Mouse (Mus musculus) G1E (cell line): ENCODE data around the gene Htra3. TPM values are rescaled to one million over a fixed set of nuclear protein-coding genes. Genes with fewer than 3 reads are reported as not detected.

Source experiments
- ATAC-seq: 2 replicates; pipeline ENCODE4 v1.8.0; 2016; ENCODE audit warnings: mild to moderate bottlenecking; ENCODE audit not compliant: insufficient number of reproducible peaks, poor library complexity, low FRiP score, severe bottlenecking; ENCODE audit errors: extremely low read depth
- DNase-seq: peaks from one replicate; pipeline ENCODE4 v3.0.0; 2012; ENCODE audit warnings: low spot score
- H3K27me3 ChIP-seq: 2 replicates; pipeline ENCODE4 v1.6.1; 2012; ENCODE audit warnings: mild to moderate bottlenecking, low read length, inconsistent platforms; ENCODE audit not compliant: insufficient read depth
- H3K36me3 ChIP-seq: replicated peaks from 2 replicates; pipeline ENCODE3; 2012; ENCODE audit warnings: mild to moderate bottlenecking, inconsistent platforms
- H3K4me1 ChIP-seq: 2 replicates; pipeline ENCODE4 v1.6.1; 2012; ENCODE audit warnings: low read depth, low read length, inconsistent platforms, mixed read lengths; ENCODE audit not compliant: insufficient read depth
- H3K4me3 ChIP-seq: 2 replicates; pipeline ENCODE4 v1.5.1; 2012; ENCODE audit warnings: low read depth, mild to moderate bottlenecking, inconsistent platforms, low read length, moderate library complexity, mixed read lengths
- H3K9me3 ChIP-seq: replicated peaks from 2 replicates; pipeline ENCODE4 v1.6.1; 2012; ENCODE audit warnings: inconsistent platforms
- CTCF ChIP-seq: IDR thresholded peaks from 2 replicates; pipeline ENCODE4 v1.5.1; 2012; ENCODE audit warnings: low read depth, low read length, inconsistent platforms, mixed read lengths
- GATA1 ChIP-seq: IDR thresholded peaks from 2 replicates; pipeline ENCODE4 v1.6.1; 2012; ENCODE audit warnings: borderline replicate concordance, low read length, inconsistent platforms, mixed read lengths
- GATA2 ChIP-seq: IDR thresholded peaks from 2 replicates; pipeline ENCODE4 v1.6.1; 2012; ENCODE audit warnings: low read depth, low read length, inconsistent platforms, borderline replicate concordance
- POLR2AphosphoS5 ChIP-seq: IDR thresholded peaks from 2 replicates; pipeline ENCODE4 v1.6.1; 2012; ENCODE audit warnings: low read depth, low read length, inconsistent platforms; ENCODE audit not compliant: insufficient replicate concordance
- TAL1 ChIP-seq: conservative IDR thresholded peaks from 2 replicates; pipeline ENCODE4 v1.6.1; 2012; ENCODE audit warnings: low read depth, low read length, inconsistent platforms, mixed read lengths
- polyA plus RNA-seq: library from polyadenylated mRNA; stranded (reverse); fragments of >175 nt; gene quantifications from 2 replicates; pipeline ENCODE4 v1.2.3, GENCODE M21; 2012
- total RNA-seq, 2 experiments: library from RNA; stranded (forward) in 1 of 2; stranded (reverse) in 1 of 2; fragments of 200-1000 nt in 1 of 2; fragments of >200 nt in 1 of 2; fragmentation: Nextera tagmentation in 1 of 2; gene quantifications; 2 replicates each; pipeline ENCODE4 v1.2.3; 2014 to 2017

Gene Htra3
- total and polyA plus RNA-seq, 3 experiments = not detected

- Histone ChIP-seq H3K36me3 (no peaks in the 10 kb centered on the region), H3K4me1 (no peaks in the 10 kb centered on the region), H3K4me3 (no peak overlapping the region), H3K9me3 (no peaks in the 10 kb centered on the region), H3K27me3 (peaks cover 16% of the 10 kb centered on the region; the same call in 1 of the 2 replicates)
- TF ChIP-seq TAL1 = no peak
- DNase-seq (no peak), ATAC-seq (no peak)
These were observed 37.9 kb upstream of the Htra3 start for GRCm38 (mm10) chr5:35717455-35717854.

- Histone ChIP-seq H3K27me3 (peaks cover 18% of the 10 kb centered on the region; the same call in 1 of the 2 replicates), H3K9me3 (no peaks in the 10 kb centered on the region), H3K4me3 (no peak overlapping the region), H3K36me3 (no peaks in the 10 kb centered on the region), H3K4me1 (no peaks in the 10 kb centered on the region)
- peak; percentile 34; the same call in 1 of the 2 replicates for ATAC-seq
- 0 out of 2 replicates have a peak, but pooled peaks have one; percentile 10 for TF ChIP-seq CTCF
- TF ChIP-seq TAL1 = no peak
- no peak for TF ChIP-seq GATA2
- peak; percentile 19 for DNase-seq
These were observed 34.2 kb upstream of the Htra3 start for GRCm38 (mm10) chr5:35713649-35714354.

GRCm38 (mm10) chr5:35712517-35712916 lies 32.9 kb upstream of the Htra3 start:
- peaks cover 16% of the 10 kb centered on the region; the same call in 1 of the 2 replicates for H3K27me3 ChIP-seq
- H3K9me3 ChIP-seq = no peaks in the 10 kb centered on the region
- DNase-seq (no peak), ATAC-seq (no peak)
- no peak for TF ChIP-seq GATA2
- TF ChIP-seq POLR2AphosphoS5 = no peak
- no peak for TF ChIP-seq GATA1
- TF ChIP-seq CTCF = no peak
- no peak overlapping the region for H3K4me3 ChIP-seq
- H3K4me1 ChIP-seq = no peaks in the 10 kb centered on the region
- no peaks in the 10 kb centered on the region for H3K36me3 ChIP-seq

DNA sequence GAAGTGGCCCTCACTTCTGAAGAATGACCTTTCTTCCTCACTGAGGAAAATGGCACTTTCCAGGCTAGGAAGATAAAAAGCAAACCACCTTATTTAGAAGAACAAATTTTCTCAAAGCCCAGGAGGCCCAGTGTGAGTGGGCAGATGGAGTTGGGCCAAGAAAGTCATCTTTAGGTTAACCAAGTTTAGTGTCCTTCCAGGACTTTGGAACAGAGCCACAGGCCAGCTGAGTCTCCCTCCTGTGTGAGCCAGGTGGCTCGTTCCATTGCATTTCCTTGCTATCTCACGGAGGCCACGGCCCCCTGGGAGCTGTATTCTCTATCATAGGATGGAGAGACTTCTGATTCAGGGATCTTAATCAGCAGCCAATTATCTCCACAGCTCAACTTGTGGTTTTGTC lies 31.3 kb upstream of the Htra3 start:
- TF ChIP-seq POLR2AphosphoS5 (no peak), TAL1 (no peak), GATA2 (no peak), GATA1 (no peak), CTCF (no peak)
- ATAC-seq (no peak), DNase-seq (no peak)
- Histone ChIP-seq H3K4me1 (no peaks in the 10 kb centered on the region), H3K9me3 (no peaks in the 10 kb centered on the region), H3K27me3 (peaks cover 13% of the 10 kb centered on the region; the same call in 1 of the 2 replicates), H3K4me3 (no peak overlapping the region), H3K36me3 (no peaks in the 10 kb centered on the region)

DNA sequence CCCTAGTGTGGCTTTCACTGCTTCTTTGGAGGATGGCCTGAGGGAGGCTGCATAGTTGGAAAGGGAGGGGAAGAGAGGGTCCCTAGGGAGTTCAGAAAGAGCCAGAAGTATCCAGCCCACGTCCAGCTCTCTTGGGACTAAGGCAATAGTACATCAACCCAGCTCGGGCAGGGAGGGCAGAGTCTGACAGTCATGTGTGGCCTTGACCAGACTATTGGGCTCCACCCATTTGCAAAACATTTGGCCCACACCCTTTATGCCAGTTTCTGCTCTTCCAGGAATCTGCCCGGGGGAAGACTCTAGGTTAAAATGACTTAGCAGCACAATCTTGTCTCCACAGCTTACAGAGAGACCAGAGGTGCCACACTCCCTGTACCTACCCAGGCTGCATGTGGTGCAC lies 30.9 kb upstream of the Htra3 start:
- H3K9me3 ChIP-seq = no peaks in the 10 kb centered on the region
- TF ChIP-seq GATA2 = no peak
- TF ChIP-seq POLR2AphosphoS5 = no peak
- no peak for TF ChIP-seq GATA1
- no peak for TF ChIP-seq TAL1
- TF ChIP-seq CTCF = no peak
- H3K27me3 ChIP-seq = peaks cover 13% of the 10 kb centered on the region; the same call in 1 of the 2 replicates
- no peaks in the 10 kb centered on the region for H3K4me1 ChIP-seq
- no peaks in the 10 kb centered on the region for H3K36me3 ChIP-seq
- no peak for DNase-seq
- no peak overlapping the region for H3K4me3 ChIP-seq
- no peak for ATAC-seq

DNA sequence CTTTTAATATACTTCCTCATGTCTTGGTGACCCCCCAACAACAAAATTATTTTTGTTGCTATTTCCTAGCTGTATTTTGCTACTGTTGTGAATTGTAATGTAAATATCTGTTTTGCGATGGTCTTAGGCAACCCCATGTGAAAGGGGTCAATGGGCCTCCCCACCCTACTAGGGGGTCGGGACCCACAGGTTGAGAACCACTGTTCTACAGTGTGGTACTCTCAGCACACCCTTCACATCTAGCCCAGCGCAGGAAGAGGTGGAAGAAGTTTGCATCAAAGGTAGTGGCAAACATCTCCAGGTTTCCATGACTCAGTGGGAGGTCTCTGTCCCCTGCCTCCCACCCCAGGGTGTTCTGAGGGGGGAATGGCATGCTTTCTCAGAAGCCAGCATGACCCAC lies 25.8 kb upstream of the Htra3 start:
- Histone ChIP-seq H3K4me1 (no peaks in the 10 kb centered on the region), H3K9me3 (no peaks in the 10 kb centered on the region), H3K4me3 (no peak overlapping the region), H3K27me3 (peaks cover 7% of the 10 kb centered on the region; the same call in 1 of the 2 replicates), H3K36me3 (no peaks in the 10 kb centered on the region)
- DNase-seq (no peak), ATAC-seq (no peak)
- TF ChIP-seq GATA2 (no peak), POLR2AphosphoS5 (no peak), TAL1 (no peak), GATA1 (no peak), CTCF (no peak)

- H3K27me3 ChIP-seq = peaks cover 3% of the 10 kb centered on the region; the same call in 1 of the 2 replicates
- H3K4me3 ChIP-seq = no peak overlapping the region
- ATAC-seq (no peak), DNase-seq (no peak)
- H3K4me1 ChIP-seq = no peaks in the 10 kb centered on the region
- TF ChIP-seq CTCF (no peak), GATA2 (no peak), TAL1 (no peak), GATA1 (no peak), POLR2AphosphoS5 (no peak)
- H3K36me3 ChIP-seq = no peaks in the 10 kb centered on the region
- no peaks in the 10 kb centered on the region for H3K9me3 ChIP-seq
These were observed 24.2 kb upstream of the Htra3 start for GRCm38 (mm10) chr5:35703814-35704213.
